Mouse (Mus musculus) mature B cell (primary cell): ENCODE measurements around the gene C3ar1.

Experiments used
- in situ Hi-C: fragments of 300-500 bp; cut with MboI; formaldehyde crosslinking; loops from 2 replicates; pipeline ENCODE4 v1.14.3; 2019

Gene C3ar1

GRCm38 (mm10) chr6:122828086-122828485 lies 27.9 kb downstream of the C3ar1 start:
- in situ Hi-C loops, result no loop called here

DNA sequence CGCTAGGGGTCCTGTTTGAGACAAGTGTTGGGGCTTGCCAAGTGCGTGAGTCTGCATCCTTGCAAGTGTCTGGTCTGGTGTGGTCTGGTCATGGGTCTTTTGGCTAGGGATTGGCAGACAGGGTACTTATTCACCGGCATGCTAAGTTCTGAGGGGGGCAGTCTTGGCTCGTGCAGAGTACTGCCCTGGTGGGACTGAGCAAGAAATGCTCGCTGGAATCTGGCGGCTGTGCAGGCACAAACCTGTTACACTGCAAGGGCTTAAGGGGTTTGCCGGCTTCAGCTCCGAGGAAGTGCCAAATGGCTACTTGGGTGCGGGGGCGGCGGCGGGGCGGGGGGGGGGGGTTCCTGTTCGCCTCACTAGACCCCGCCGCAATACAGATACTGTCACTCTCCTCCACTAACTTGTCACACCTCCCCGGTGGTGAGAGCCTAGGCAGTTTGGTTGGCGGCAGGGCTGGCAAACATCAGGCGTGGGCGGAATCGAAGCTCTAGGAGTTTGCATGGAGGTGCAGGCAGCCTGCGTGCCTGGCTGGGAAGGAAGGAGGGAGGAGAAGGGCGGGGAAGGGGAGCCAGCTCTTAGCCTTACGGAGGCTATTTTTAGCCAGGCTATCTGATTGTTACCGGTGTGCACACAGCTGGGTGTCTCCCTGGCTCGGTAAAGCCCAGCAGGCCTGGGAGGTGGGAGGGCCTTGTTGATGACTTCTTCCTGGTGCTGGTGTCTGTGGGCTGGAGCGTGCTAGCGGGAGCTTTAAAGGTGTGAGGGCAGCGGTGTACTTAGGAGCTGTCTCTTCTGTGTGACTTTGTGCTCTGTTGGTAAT lies 29.8 kb downstream of the C3ar1 start:
- in situ Hi-C loops, result no loop called here

GRCm38 (mm10) chr6:122825166-122825565 lies 30.8 kb downstream of the C3ar1 start:
- in situ Hi-C loops, result no loop called here

DNA sequence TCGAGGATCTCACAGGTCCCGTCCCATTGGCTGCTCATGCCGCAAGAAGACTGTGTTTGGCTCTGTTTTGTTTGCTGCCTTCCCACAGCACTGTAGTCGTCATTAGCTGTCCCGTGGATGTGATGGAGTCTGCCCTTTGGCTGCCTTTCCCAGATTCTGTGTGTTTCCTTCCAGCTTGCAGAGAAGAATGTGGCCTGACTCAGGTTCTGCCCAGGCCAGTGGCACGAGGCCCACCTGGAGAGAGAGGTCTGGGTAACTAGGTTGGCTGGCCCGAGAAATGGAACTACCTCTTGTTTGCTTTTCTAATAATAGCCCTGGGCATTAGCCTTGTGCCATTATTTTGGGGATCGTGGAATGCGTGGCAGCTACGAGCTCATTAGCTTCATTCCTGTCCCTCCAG lies 31.9 kb downstream of the C3ar1 start:
- in situ Hi-C loops, result no loop called here

DNA sequence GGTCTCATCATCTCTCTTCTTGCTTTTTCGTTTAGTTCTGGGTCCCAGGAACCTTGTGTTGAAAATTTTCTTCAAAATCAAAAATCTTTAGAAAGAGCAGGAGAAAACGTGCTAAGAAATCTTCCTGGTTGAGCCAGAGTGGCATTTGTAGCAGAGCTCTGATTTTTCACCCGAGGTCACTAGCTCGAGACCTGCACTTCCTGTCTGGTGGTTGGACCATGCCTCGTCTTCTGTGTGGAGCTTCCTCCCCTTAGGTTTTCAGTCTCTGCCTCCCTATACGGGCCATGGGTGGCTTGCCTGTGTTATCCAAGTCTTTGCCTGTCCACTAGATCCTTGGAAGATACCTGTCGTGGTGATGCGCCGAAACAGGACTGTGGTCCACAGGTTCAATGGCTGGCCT lies 34.1 kb downstream of the C3ar1 start:
- in situ Hi-C loops, result no loop called here

GRCm38 (mm10) chr6:122820799-122821650 lies 34.9 kb downstream of the C3ar1 start:
- in situ Hi-C loops, result no loop called here

DNA sequence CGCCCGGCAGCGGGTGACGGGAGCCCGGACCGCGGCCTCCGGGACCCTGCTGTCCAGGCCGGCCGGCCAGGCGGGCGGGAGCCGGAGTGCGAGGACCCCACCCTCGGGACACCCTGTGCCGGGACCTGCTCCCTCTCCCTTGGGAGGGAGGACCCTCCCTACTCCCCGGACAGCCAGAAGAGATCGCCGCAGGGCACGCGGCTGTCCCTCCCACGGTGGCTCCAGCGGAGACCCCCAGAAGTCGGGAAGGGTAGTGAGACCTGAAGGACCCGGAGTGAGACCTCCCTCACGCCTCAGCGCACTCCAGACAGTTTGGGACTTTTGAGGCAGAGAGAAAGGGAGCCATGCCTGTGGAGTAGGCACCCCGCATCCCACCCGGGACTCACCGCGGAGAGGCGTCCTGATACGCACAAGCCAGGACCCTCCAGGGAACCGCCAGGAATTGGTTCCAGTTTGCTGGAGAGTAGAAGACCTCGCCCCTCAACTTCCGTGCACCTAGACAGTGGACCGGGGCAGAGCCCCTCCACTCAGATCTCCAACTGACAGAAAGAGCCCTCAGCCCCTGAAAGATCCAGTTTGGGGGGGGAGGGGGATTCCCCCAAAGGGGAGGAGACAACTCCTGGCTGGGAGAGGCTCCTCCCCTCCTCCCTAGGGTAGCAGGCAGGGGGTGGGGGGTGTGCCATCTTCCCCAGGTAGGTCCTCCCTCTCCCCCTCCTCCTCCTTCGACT lies 35.7 kb downstream of the C3ar1 start:
- in situ Hi-C loops, result no loop called here

GRCm38 (mm10) chr6:122819306-122820070 lies 36.5 kb downstream of the C3ar1 start, which contains the start of gene Foxj2:
TSS of gene Foxj2 (plus strand) at chr6:122819914.
- in situ Hi-C loops, result no loop called here

GRCm38 (mm10) chr6:122813640-122814039 lies 42.3 kb downstream of the C3ar1 start:
- in situ Hi-C loops, result loop anchor here (5.0 kb wide), 1 partner anchor 59 kb away; the partner anchor contains the start of gene Necap1

- in situ Hi-C loops, result loop anchor here (5.0 kb wide), 1 partner anchor 60 kb away; the partner anchor contains the start of gene Necap1
Measured at GRCm38 (mm10) chr6:122812716-122813115, 43.2 kb downstream of the C3ar1 start.

- in situ Hi-C loops, result loop anchor here (5.0 kb wide), 1 partner anchor 60 kb away; the partner anchor contains the start of gene Necap1
Measured at GRCm38 (mm10) chr6:122811771-122812600, 44.0 kb downstream of the C3ar1 start.

DNA sequence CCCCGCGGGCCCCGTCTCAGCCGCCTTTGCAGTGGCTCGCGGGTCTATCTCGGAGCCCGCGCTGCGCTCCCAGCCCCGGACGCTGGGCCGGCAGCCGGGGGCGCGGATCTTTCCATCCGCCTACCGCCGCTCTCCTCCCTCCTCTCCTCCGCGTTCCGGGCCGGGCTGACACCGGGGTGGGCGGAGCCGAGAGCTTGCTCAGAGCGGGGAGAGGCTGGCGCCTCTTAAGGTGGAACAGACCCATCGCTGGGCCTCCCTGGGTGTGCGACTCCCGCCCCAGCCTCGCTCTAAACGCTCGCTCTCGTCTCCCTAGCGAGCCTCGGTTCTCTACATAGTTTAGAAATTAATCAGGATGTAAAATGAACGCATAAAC lies 44.7 kb downstream of the C3ar1 start:
- in situ Hi-C loops, result loop anchor here (5.0 kb wide), 1 partner anchor 61 kb away; the partner anchor contains the start of gene Necap1

DNA sequence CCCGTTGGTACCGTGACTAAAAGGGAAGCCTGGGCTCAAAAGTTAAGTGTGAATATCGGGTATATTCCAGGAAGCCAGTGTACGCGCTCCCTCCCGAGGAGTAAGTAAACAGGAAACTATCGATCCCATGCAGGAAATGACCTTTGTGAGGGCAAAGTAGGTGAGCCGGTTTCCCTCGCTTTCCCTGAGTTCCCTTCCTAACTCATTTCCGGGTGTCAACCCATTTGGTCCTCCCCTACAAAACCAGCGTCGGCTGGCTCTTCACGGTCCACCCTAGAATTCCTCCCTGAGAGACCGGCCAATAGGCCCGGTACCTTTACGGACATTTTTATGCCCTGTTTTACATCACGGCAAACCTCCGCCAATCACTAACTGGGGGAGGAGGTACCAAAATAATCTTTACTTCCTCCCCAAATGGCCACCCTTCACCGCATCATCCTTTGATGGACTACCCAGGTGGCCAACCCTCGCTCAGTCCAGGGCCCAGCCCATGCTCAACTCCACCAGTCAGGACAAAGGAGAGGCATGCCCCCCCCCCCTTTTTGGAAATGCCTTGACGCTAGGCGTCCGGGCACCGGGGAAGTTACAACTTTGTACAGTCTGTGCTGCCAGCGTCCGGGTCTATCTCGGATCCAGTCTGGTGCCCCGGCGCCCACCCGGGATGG lies 45.2 kb downstream of the C3ar1 start:
- in situ Hi-C loops, result loop anchor here (5.0 kb wide), 1 partner anchor 62 kb away; the partner anchor contains the start of gene Necap1

- in situ Hi-C loops, result loop anchor here (5.0 kb wide), 1 partner anchor 62 kb away; the partner anchor contains the start of gene Necap1
Measured at GRCm38 (mm10) chr6:122810022-122810614, 45.8 kb downstream of the C3ar1 start.

DNA sequence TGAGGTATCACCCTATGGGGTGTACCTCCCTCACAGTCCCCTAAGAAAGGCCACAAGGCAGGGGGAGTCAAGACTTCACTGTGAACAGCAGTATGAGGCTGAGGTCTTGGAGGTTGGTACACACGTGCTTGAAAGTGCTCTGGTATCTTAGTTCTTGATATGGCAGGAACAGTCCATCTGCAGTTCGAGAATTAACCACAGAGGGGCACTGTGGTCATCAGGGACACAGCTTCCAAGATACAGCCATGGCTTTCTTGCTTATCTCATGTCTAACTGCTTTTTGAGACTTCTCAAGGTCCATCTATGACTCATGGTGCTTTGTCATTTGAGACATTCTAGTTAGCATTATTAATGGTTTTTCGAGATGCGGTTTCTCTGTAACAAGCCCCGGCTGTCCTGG lies 51.5 kb downstream of the C3ar1 start:
- in situ Hi-C loops, result no loop called here

DNA sequence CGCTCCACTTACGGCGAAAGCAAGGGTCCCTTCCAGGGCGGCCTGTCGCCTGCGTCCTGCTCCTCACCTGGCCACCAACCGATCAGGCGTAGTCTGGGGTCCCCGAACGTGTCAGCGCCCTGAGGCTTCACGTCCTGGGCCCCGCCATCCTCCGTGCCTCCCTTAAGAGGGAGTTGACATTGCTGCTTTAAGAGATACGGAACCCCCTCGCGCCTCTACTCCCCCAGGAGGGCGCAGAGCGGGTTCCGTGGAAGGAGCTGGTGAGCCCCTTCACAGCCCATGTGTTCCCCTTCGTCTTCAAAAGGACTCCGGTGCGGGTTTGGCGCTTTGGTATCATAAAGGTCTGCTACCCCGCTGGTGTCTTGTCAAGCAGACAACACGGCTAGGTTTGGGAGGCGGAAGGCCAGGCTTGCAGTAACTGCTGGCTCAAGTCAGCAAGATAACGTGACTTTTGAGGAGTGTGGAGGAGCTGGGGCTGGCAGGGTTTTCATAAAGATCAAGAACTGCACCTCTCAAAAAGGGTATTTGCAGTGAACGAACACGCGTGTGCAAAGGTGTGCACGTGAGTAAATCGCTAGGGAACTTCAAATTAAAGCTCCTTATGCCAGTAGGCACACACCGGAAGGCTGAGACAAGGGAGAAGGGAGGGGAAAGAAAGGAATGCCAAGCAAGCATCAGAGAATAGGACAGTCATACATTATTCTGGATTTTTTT lies 54.0 kb downstream of the C3ar1 start:
- in situ Hi-C loops, result no loop called here

DNA sequence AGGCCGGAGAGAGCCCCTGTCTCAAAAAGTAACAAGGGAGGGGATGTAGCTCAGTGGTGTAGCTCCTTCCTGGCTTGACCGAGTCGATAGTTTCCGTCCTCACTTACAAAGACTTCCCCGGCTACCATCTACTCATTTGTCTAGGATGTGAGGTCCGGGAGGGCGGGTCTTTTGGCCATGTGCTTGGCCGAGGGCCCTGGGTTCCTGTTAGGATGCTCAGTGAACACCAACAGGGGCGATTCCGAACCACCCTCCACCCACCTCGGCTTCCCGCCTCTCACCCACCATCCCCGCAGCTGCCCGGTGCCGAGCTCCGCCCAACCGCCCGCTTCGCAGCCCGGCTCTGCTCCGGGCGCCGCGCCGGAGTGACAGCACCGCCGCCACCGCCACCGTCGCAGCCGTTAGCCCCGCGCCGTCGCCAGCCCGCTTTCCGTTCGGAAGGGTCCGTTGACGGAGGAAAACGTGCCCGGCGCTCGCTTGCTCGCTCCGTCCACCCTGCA lies 54.6 kb downstream of the C3ar1 start, which contains the start of gene Slc2a3:
Gene Slc2a3 (minus strand): TSS at position 340 of the 500 bp plus-strand sequence.
- in situ Hi-C loops, result no loop called here

GRCm38 (mm10) chr6:122800640-122801300 lies 55.2 kb downstream of the C3ar1 start:
- in situ Hi-C loops, result no loop called here
